Mouse (Mus musculus) gastrocnemius, adult 2 months (tissue): ENCODE results near the gene Pld1. TPM values are rescaled to one million over a fixed set of nuclear protein-coding genes. Genes with fewer than 3 reads are reported as not detected.

Experiments used
- DNase-seq: peaks from one replicate; pipeline ENCODE4 v3.0.0; 2022
- H3K27ac ChIP-seq: fragments of 200-600 bp; 2 replicates; pipeline ENCODE4 v1.8.1; 2022; ENCODE audit warnings: mild to moderate bottlenecking
- H3K4me3 ChIP-seq: fragments of 200-600 bp; 2 replicates; pipeline ENCODE4 v1.8.1; 2022; ENCODE audit warnings: mild to moderate bottlenecking, moderate library complexity
- CTCF ChIP-seq: fragments of 200-600 bp; IDR thresholded peaks from 2 replicates; pipeline ENCODE4 v1.8.1; 2022; ENCODE audit warnings: antibody characterized with exemption, mild to moderate bottlenecking, moderate library complexity
- intact Hi-C: fragments of 180-260 bp; cut with DNase I; formaldehyde crosslinking; loops from one replicate; pipeline ENCODE4 v1.15.1; 2025
- total RNA-seq, 2 experiments: library from RNA; stranded (reverse); gene quantifications; 2 replicates each; pipeline ENCODE4 v1.2.3; 2021

The Pld1 gene
- total RNA-seq, 2 experiments from 2014 or later, result 4.6 to 6.1 TPM

- TF ChIP-seq CTCF, result no peak
- intact Hi-C loops, result loop anchor here (5.0 kb wide), 1 partner anchor 239 kb away; no protein-coding TSS in a partner anchor
- Histone ChIP-seq H3K27ac (no peak overlapping the region), H3K4me3 (no peak overlapping the region)
- DNase-seq, result no peak
Observed at GRCm38 (mm10) chr3:28167796-28168505, 229.5 kb downstream of the Pld1 start.

- intact Hi-C loops, result no loop called here
- Histone ChIP-seq H3K27ac (no peak overlapping the region), H3K4me3 (peak overlapping the region; percentile 37)
- TF ChIP-seq CTCF, result no peak
- peak; percentile 38 for DNase-seq
Observed at GRCm38 (mm10) chr3:28170911-28171618, 232.6 kb downstream of the Pld1 start.

- TF ChIP-seq CTCF, result no peak
- intact Hi-C loops, result no loop called here
- Histone ChIP-seq H3K27ac (no peak overlapping the region), H3K4me3 (no peak overlapping the region)
- DNase-seq, result peak; percentile 30
Observed at GRCm38 (mm10) chr3:28175997-28176967, 237.8 kb downstream of the Pld1 start.

GRCm38 (mm10) chr3:28178333-28178732, 239.8 kb downstream of the Pld1 start:
- TF ChIP-seq CTCF, result no peak
- no peak for DNase-seq
- no peak overlapping the region for H3K27ac ChIP-seq
- no peak overlapping the region for H3K4me3 ChIP-seq
- intact Hi-C loops, result no loop called here

Other genes starting within 250 kb of the Pld1 start
- gene Fndc3b, start 227.4 kb upstream of the Pld1 start, total RNA-seq, result 10 to 100 TPM; 13.8 to 24.9 TPM
- not detected for gene Tmem212, start 42.3 kb upstream of the Pld1 start, total RNA-seq